Mouse (Mus musculus): ENCODE data around the gene Tmem206. TPM values are rescaled to one million over a fixed set of nuclear protein-coding genes. Genes with fewer than 3 reads are reported as not detected.

Tmem206 gene
- polyA plus RNA-seq, 1 experiment = 12.4 TPM

DNA sequence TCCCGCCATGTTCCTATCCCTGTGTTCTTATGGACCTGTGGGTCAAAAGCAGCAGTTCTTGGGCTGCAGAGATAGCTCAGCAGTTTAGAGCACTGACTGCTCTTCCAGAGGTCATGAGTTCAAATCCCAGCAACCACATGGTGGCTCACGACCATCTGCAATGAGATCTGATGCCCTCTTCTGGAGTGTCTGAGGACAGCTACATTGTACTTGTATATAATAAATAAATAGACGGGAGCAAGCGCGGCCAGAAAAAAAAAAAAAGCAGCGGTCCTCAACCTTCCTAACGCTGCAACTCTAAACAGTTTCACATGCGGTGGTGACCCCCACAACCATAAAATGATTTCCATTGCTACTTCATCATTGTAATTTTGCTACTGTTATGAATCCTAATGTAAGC lies 8.9 kb upstream of the Tmem206 start:
- H3K27ac ChIP-seq (ENCODE audit: insufficient read depth, low read length) = no peak overlapping the region
- TF ChIP-seq CTCF (IDR thresholded peaks at IDR 0.05; ENCODE audit: extremely low read depth, insufficient read depth, insufficient read length, insufficient replicate concordance) = no peak
- no peak for TF ChIP-seq POLR2A (IDR thresholded peaks at IDR 0.05; ENCODE audit: low read depth, low read length)
- 82% methylated on average over 8 of the region's 8 CpGs for WGBS

DNA sequence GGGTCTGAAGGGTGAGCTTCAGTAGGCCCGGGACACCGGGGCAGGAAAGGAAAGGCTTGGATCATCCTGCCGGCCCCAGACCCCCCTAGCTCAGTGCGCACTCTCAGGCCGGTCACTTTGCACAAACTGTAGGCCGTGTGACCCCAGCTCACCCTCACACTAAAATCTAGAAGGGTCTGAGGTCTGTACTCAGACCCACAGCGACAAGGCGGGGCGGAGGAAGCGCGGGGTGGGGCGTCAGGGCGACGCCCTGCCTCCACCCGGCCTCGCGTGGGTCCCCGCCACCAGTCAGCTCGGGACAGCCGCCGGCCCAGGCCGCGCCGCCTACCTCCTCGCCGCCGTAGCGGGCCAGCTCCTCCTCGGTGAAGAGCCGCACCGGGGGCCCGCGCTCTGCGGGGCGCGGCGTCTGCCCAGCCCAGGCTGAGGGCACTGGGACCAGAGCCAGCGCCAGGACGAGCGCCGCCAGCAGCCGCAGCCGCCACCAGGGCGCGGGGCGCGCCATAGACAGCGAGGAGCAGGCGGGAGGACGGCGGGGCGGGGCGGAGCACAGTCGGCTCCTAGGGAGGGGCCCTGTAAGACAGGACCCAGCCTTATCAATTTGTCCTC lies 8.0 kb upstream of the Tmem206 start, which contains the start of gene Nenf:
Nenf (minus strand) TSS at position 604 of the 606 bp plus-strand sequence.
- DNase-seq (ENCODE audit: low read depth in 1 of 2, low spot score in 2 of 2) = peak; percentile 42 to 76
- TF ChIP-seq CTCF (IDR thresholded peaks at IDR 0.05; ENCODE audit: extremely low read depth, insufficient read depth, insufficient read length, insufficient replicate concordance) (no peak), POLR2A (IDR thresholded peaks at IDR 0.05; ENCODE audit: low read depth, low read length) (peak; percentile 77)
- Histone ChIP-seq H3K4me3 (ENCODE audit: extremely low read depth, insufficient read depth, insufficient read length) (peak within 1 kb of the TSS; percentile 74), H3K27me3 (ENCODE audit: control insufficient read depth, insufficient read depth, low read length) (no peaks in the 10 kb centered on the region), H3K27ac (ENCODE audit: insufficient read depth, low read length) (peak within 1 kb of the TSS; percentile 80), H3K4me1 (ENCODE audit: control insufficient read depth, insufficient read depth, insufficient read length) (peaks cover 6% of the 10 kb centered on the region; the same call in 1 of the 2 replicates), H3K36me3 (ENCODE audit: control insufficient read depth, insufficient read depth, low read length) (no peaks in the 10 kb centered on the region)
- WGBS = 2% methylated on average over 52 of the region's 54 CpGs

More for the DNA sequence above, 8.9 kb upstream of the Tmem206 start:
- DNase-seq (ENCODE audit: low read depth in 1 of 2, low spot score in 2 of 2) = no peak
- peaks cover 6% of the 10 kb centered on the region; the same call in 1 of the 2 replicates for H3K4me1 ChIP-seq (ENCODE audit: control insufficient read depth, insufficient read depth, insufficient read length)
- no peak overlapping the region for H3K4me3 ChIP-seq (ENCODE audit: extremely low read depth, insufficient read depth, insufficient read length)
- no peaks in the 10 kb centered on the region for H3K27me3 ChIP-seq (ENCODE audit: control insufficient read depth, insufficient read depth, low read length)
- H3K36me3 ChIP-seq (ENCODE audit: control insufficient read depth, insufficient read depth, low read length) = no peaks in the 10 kb centered on the region

DNA sequence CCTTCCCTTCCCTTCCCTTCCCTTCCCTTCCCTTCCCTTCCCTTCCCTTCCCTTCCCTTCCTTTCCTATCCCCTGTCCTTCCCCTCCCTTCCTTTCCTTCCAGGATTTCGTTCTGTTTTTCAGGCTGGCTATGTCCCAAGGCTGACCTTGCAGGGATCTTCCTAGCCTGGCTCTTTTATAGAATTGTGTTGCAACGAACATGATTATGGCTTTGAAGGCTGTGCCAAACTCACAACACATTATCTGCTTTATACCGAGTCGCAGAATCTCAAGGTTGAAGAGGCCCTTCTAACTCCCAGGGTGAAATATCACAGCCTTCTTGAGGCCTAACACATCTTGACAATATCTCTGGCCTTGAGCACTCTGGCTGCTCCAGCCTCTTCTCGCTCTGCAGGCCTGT lies 7.0 kb upstream of the Tmem206 start:
- no peak overlapping the region for H3K27ac ChIP-seq (ENCODE audit: insufficient read depth, low read length)
- DNase-seq (ENCODE audit: low read depth in 1 of 2, low spot score in 2 of 2) = no peak
- TF ChIP-seq CTCF (IDR thresholded peaks at IDR 0.05; ENCODE audit: extremely low read depth, insufficient read depth, insufficient read length, insufficient replicate concordance) (no peak), POLR2A (IDR thresholded peaks at IDR 0.05; ENCODE audit: low read depth, low read length) (no peak)

GRCm38 (mm10) chr1:191323381-191323780 lies 2.3 kb upstream of the Tmem206 start:
- WGBS = 74% methylated on average over 3 of the region's 3 CpGs
- no peaks in the 10 kb centered on the region for H3K36me3 ChIP-seq (ENCODE audit: control insufficient read depth, insufficient read depth, low read length)
- no peaks in the 10 kb centered on the region for H3K27me3 ChIP-seq (ENCODE audit: control insufficient read depth, insufficient read depth, low read length)
- no peak overlapping the region for H3K4me3 ChIP-seq (ENCODE audit: extremely low read depth, insufficient read depth, insufficient read length)
- peak; percentile 39 to 49 for DNase-seq (ENCODE audit: low read depth in 1 of 2, low spot score in 2 of 2)
- H3K27ac ChIP-seq (ENCODE audit: insufficient read depth, low read length) = peak overlapping the region; percentile 36; the same call in 1 of the 2 replicates
- peaks cover 17% of the 10 kb centered on the region; the same call in 1 of the 2 replicates for H3K4me1 ChIP-seq (ENCODE audit: control insufficient read depth, insufficient read depth, insufficient read length)
- no peak for TF ChIP-seq CTCF (IDR thresholded peaks at IDR 0.05; ENCODE audit: extremely low read depth, insufficient read depth, insufficient read length, insufficient replicate concordance)
- no peak for TF ChIP-seq POLR2A (IDR thresholded peaks at IDR 0.05; ENCODE audit: low read depth, low read length)

More for the DNA sequence above, 7.0 kb upstream of the Tmem206 start:
- Histone ChIP-seq H3K4me1 (ENCODE audit: control insufficient read depth, insufficient read depth, insufficient read length) (peaks cover 10% of the 10 kb centered on the region), H3K36me3 (ENCODE audit: control insufficient read depth, insufficient read depth, low read length) (no peaks in the 10 kb centered on the region), H3K27me3 (ENCODE audit: control insufficient read depth, insufficient read depth, low read length) (no peaks in the 10 kb centered on the region), H3K4me3 (ENCODE audit: extremely low read depth, insufficient read depth, insufficient read length) (no peak overlapping the region)
- 81% methylated on average over 5 of the region's 5 CpGs for WGBS

DNA sequence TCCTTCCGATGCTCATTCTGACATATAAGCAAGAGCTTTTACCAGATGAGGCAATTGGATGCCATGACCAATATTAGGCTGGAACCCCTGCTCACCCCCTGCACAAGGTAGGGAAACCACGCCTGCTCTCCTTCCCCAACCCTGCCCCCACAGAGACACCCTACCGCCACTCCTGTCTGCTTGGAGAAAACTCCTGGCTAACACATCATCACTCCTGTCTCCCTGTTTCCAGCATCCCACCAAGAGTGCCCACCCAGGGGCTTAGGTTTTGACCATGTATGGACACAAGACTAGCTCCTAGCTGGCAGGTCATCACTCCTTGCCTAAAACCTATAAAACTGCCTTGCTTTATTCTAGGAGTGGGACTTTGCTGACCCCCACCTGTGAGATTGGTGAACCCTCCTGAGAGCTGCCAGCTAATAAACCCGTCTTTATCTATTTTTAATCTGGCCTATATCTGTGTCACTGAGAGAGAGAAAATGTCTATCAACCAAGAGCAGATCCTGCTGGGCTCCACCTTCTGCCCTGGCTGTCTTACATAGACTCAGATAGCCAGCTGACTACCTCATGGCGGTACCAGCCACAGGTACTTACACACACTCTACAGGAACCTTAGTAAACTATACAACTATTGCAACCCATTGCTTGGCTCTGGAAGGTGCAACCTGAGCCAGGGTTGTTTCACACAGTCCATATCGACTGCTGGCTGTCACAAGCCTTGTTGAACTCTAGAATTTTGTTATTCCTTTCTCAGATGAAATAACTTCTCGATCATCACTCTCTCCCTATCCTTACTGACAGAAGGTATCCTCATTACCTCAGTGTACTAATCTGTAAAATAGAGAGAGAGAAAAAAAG lies 750 bp upstream of the Tmem206 start:
- Histone ChIP-seq H3K4me3 (ENCODE audit: extremely low read depth, insufficient read depth, insufficient read length) (no peak overlapping the region), H3K27me3 (ENCODE audit: control insufficient read depth, insufficient read depth, low read length) (no peaks in the 10 kb centered on the region), H3K4me1 (ENCODE audit: control insufficient read depth, insufficient read depth, insufficient read length) (peaks cover 24% of the 10 kb centered on the region; the same call in 1 of the 2 replicates), H3K27ac (ENCODE audit: insufficient read depth, low read length) (peak overlapping the region; percentile 47; the same call in 1 of the 2 replicates), H3K36me3 (ENCODE audit: control insufficient read depth, insufficient read depth, low read length) (no peaks in the 10 kb centered on the region)
- no peak for DNase-seq (ENCODE audit: low read depth in 1 of 2, low spot score in 2 of 2)
- WGBS = 74% methylated on average over 7 of the region's 7 CpGs
- TF ChIP-seq CTCF (IDR thresholded peaks at IDR 0.05; ENCODE audit: extremely low read depth, insufficient read depth, insufficient read length, insufficient replicate concordance) = no peak
- TF ChIP-seq POLR2A (IDR thresholded peaks at IDR 0.05; ENCODE audit: low read depth, low read length) = no peak

- DNase-seq (ENCODE audit: low read depth in 1 of 2, low spot score in 2 of 2) = peak in 1 of 2 experiments; percentile 82
- peak overlapping the region; percentile 86 for H3K27ac ChIP-seq (ENCODE audit: insufficient read depth, low read length)
- 2% methylated on average over 34 of the region's 35 CpGs for WGBS
- peak overlapping the region; percentile 89 for H3K4me3 ChIP-seq (ENCODE audit: extremely low read depth, insufficient read depth, insufficient read length)
- peaks cover 24% of the 10 kb centered on the region; the same call in 1 of the 2 replicates for H3K4me1 ChIP-seq (ENCODE audit: control insufficient read depth, insufficient read depth, insufficient read length)
- TF ChIP-seq POLR2A (IDR thresholded peaks at IDR 0.05; ENCODE audit: low read depth, low read length) = no peak
- no peak for TF ChIP-seq CTCF (IDR thresholded peaks at IDR 0.05; ENCODE audit: extremely low read depth, insufficient read depth, insufficient read length, insufficient replicate concordance)
- peaks cover 2% of the 10 kb centered on the region; the same call in 1 of the 2 replicates for H3K36me3 ChIP-seq (ENCODE audit: control insufficient read depth, insufficient read depth, low read length)
- H3K27me3 ChIP-seq (ENCODE audit: control insufficient read depth, insufficient read depth, low read length) = no peaks in the 10 kb centered on the region
Observed at GRCm38 (mm10) chr1:191326233-191326882, 646 bp downstream of the Tmem206 start.

All from spleen, adult 2 months (tissue).